Mouse (Mus musculus): ENCODE data around the gene Cand2. TPM values are rescaled to one million over a fixed set of nuclear protein-coding genes. Genes with fewer than 3 reads are reported as not detected.

The Cand2 gene
- polyA plus RNA-seq, 1 experiment from 2014 or later, result 9.8 TPM

GRCm38 (mm10) chr6:115838161-115838597 lies 63.8 kb downstream of the Cand2 start, which contains the start of gene Efcab12:
Efcab12 (minus strand) TSS chr6:115838412.
- Histone ChIP-seq H3K36me3 (no peaks in the 10 kb centered on the region), H3K4me2 (peak within 1 kb of the TSS; percentile 80), H3K4me1 (peaks cover 20% of the 10 kb centered on the region), H3K27me3 (replicated peaks) (no peaks in the 10 kb centered on the region), H3K9ac (replicated peaks) (peak within 1 kb of the TSS; percentile 39), H3K4me3 (replicated peaks) (peak within 1 kb of the TSS; percentile 42), H3K9me3 (replicated peaks) (no peaks in the 10 kb centered on the region), H3K27ac (replicated peaks) (peak within 1 kb of the TSS; percentile 60; the same call in 1 of the 2 replicates)
- peak; percentile 97 for ATAC-seq (ENCODE audit: low FRiP score)
- 2% methylated on average over 19 of the region's 19 CpGs for WGBS

GRCm38 (mm10) chr6:115838745-115839144 lies 64.4 kb downstream of the Cand2 start:
- H3K36me3 ChIP-seq, result peaks cover 4% of the 10 kb centered on the region
- peaks cover 20% of the 10 kb centered on the region for H3K4me1 ChIP-seq
- H3K4me3 ChIP-seq (replicated peaks), result peak overlapping the region; percentile 42
- no peak overlapping the region for H3K9ac ChIP-seq (replicated peaks)
- H3K9me3 ChIP-seq (replicated peaks), result no peaks in the 10 kb centered on the region
- H3K27me3 ChIP-seq (replicated peaks), result no peaks in the 10 kb centered on the region
- peak overlapping the region; percentile 80 for H3K4me2 ChIP-seq
- no peak overlapping the region for H3K27ac ChIP-seq (replicated peaks)
- WGBS, result 72% methylated on average over 5 of the region's 5 CpGs
- peak; percentile 30; the same call in 1 of the 2 replicates for ATAC-seq (ENCODE audit: low FRiP score)

GRCm38 (mm10) chr6:115845006-115845405 lies 70.7 kb downstream of the Cand2 start:
- ATAC-seq (ENCODE audit: low FRiP score), result no peak
- no peak overlapping the region for H3K9ac ChIP-seq (replicated peaks)
- WGBS, result 96% methylated on average over 4 of the region's 4 CpGs
- no peaks in the 10 kb centered on the region for H3K27me3 ChIP-seq (replicated peaks)
- no peak overlapping the region for H3K4me2 ChIP-seq
- H3K4me1 ChIP-seq, result no peaks in the 10 kb centered on the region
- H3K9me3 ChIP-seq (replicated peaks), result no peaks in the 10 kb centered on the region
- H3K36me3 ChIP-seq, result peaks cover 10% of the 10 kb centered on the region
- no peak overlapping the region for H3K4me3 ChIP-seq (replicated peaks)
- H3K27ac ChIP-seq (replicated peaks), result no peak overlapping the region

- H3K4me2 ChIP-seq, result no peak overlapping the region
- no peak overlapping the region for H3K27ac ChIP-seq (replicated peaks)
- no peaks in the 10 kb centered on the region for H3K9me3 ChIP-seq (replicated peaks)
- peaks cover under 1% of the 10 kb centered on the region; the same call in 1 of the 2 replicates for H3K4me1 ChIP-seq
- H3K36me3 ChIP-seq, result peaks cover 12% of the 10 kb centered on the region
- ATAC-seq (ENCODE audit: low FRiP score), result no peak
- H3K4me3 ChIP-seq (replicated peaks), result no peak overlapping the region
- no peaks in the 10 kb centered on the region for H3K27me3 ChIP-seq (replicated peaks)
- H3K9ac ChIP-seq (replicated peaks), result no peak overlapping the region
- 51% methylated on average over 8 of the region's 8 CpGs for WGBS
Observed at GRCm38 (mm10) chr6:115846640-115847411, 72.5 kb downstream of the Cand2 start.

- 94% methylated on average over 10 of the region's 10 CpGs for WGBS
- peaks cover 8% of the 10 kb centered on the region for H3K36me3 ChIP-seq
- no peak overlapping the region for H3K4me3 ChIP-seq (replicated peaks)
- no peaks in the 10 kb centered on the region for H3K9me3 ChIP-seq (replicated peaks)
- H3K27ac ChIP-seq (replicated peaks), result no peak overlapping the region
- peaks cover 13% of the 10 kb centered on the region for H3K4me1 ChIP-seq
- ATAC-seq (ENCODE audit: low FRiP score), result no peak
- H3K4me2 ChIP-seq, result no peak overlapping the region
- no peak overlapping the region for H3K9ac ChIP-seq (replicated peaks)
- no peaks in the 10 kb centered on the region for H3K27me3 ChIP-seq (replicated peaks)
Observed at GRCm38 (mm10) chr6:115848598-115849304, 74.4 kb downstream of the Cand2 start.

GRCm38 (mm10) chr6:115852446-115853090 lies 78.2 kb downstream of the Cand2 start:
- 6% methylated on average over 20 of the region's 20 CpGs for WGBS
- no peak for ATAC-seq (ENCODE audit: low FRiP score)

GRCm38 (mm10) chr6:115853091-115853813 lies 78.9 kb downstream of the Cand2 start, which contains the start of the genes Mbd4 and Ift122:
Mbd4 (minus strand) TSS chr6:115853371.
Ift122 (plus strand) TSS chr6:115853470.
- H3K27ac ChIP-seq (replicated peaks), result peak within 1 kb of the TSS; percentile 85
- peak within 1 kb of the TSS; percentile 58 for H3K9ac ChIP-seq (replicated peaks)
- under 1% methylated on average over 51 of the region's 51 CpGs for WGBS
- 0 out of 2 replicates have a peak, but pooled peaks cover 2% of the 10 kb centered on the region for H3K36me3 ChIP-seq
- H3K4me1 ChIP-seq, result peaks cover 16% of the 10 kb centered on the region
- H3K4me2 ChIP-seq, result peak within 1 kb of the TSS; percentile 88
- no peaks in the 10 kb centered on the region for H3K9me3 ChIP-seq (replicated peaks)
- H3K4me3 ChIP-seq (replicated peaks), result peak within 1 kb of the TSS; percentile 68
- peak; percentile 99 for ATAC-seq (ENCODE audit: low FRiP score)
- no peaks in the 10 kb centered on the region for H3K27me3 ChIP-seq (replicated peaks)

More at GRCm38 (mm10) chr6:115852446-115853090, 78.2 kb downstream of the Cand2 start:
- Histone ChIP-seq H3K9me3 (replicated peaks) (no peaks in the 10 kb centered on the region), H3K27ac (replicated peaks) (peak overlapping the region; percentile 85), H3K9ac (replicated peaks) (peak overlapping the region; percentile 56), H3K36me3 (0 out of 2 replicates have a peak, but pooled peaks cover 2% of the 10 kb centered on the region), H3K4me1 (peaks cover 16% of the 10 kb centered on the region), H3K4me3 (replicated peaks) (peak overlapping the region; percentile 68), H3K4me2 (peak overlapping the region; percentile 88), H3K27me3 (replicated peaks) (no peaks in the 10 kb centered on the region)

- ATAC-seq (ENCODE audit: low FRiP score), result no peak
- Histone ChIP-seq H3K4me1 (peaks cover 16% of the 10 kb centered on the region), H3K27me3 (replicated peaks) (no peaks in the 10 kb centered on the region), H3K4me3 (replicated peaks) (peak overlapping the region; percentile 68), H3K9me3 (replicated peaks) (no peaks in the 10 kb centered on the region), H3K36me3 (0 out of 2 replicates have a peak, but pooled peaks cover 2% of the 10 kb centered on the region), H3K4me2 (peak overlapping the region; percentile 88), H3K27ac (replicated peaks) (peak overlapping the region; percentile 85), H3K9ac (replicated peaks) (peak overlapping the region; percentile 58; the same call in 1 of the 2 replicates)
- 50% methylated on average over 7 of the region's 7 CpGs for WGBS
Observed at GRCm38 (mm10) chr6:115853985-115854384, 79.6 kb downstream of the Cand2 start.

- WGBS, result 71% methylated on average over 2 of the region's 2 CpGs
- no peak overlapping the region for H3K4me3 ChIP-seq (replicated peaks)
- ATAC-seq (ENCODE audit: low FRiP score), result no peak
- H3K4me1 ChIP-seq, result peaks cover 16% of the 10 kb centered on the region
- no peaks in the 10 kb centered on the region for H3K27me3 ChIP-seq (replicated peaks)
- H3K36me3 ChIP-seq, result 0 out of 2 replicates have a peak, but pooled peaks cover 2% of the 10 kb centered on the region
- H3K9ac ChIP-seq (replicated peaks), result no peak overlapping the region
- no peak overlapping the region for H3K4me2 ChIP-seq
- H3K27ac ChIP-seq (replicated peaks), result no peak overlapping the region
- H3K9me3 ChIP-seq (replicated peaks), result no peaks in the 10 kb centered on the region
Observed at GRCm38 (mm10) chr6:115854432-115854831, 80.1 kb downstream of the Cand2 start.
